Mouse (Mus musculus): ENCODE results near the gene Synpo2l. TPM values are rescaled to one million over a fixed set of nuclear protein-coding genes. Genes with fewer than 3 reads are reported as not detected.

The Synpo2l gene
- polyA plus RNA-seq, 1 experiment from 2014 or later = not detected

GRCm38 (mm10) chr14:20663601-20664000, 4.6 kb downstream of the Synpo2l start:
- H3K27ac ChIP-seq = no peak overlapping the region
- no peaks in the 10 kb centered on the region for H3K36me3 ChIP-seq (ENCODE audit: inconsistent target)
- 80% methylated on average over 2 of the region's 2 CpGs for WGBS (ENCODE audit: missing documents)
- H3K79me2 ChIP-seq (ENCODE audit: inconsistent target) = no peaks in the 10 kb centered on the region
- no peak overlapping the region for H3K4me3 ChIP-seq (ENCODE audit: inconsistent target)

- Histone ChIP-seq H3K4me3 (ENCODE audit: inconsistent target) (no peak overlapping the region), H3K36me3 (ENCODE audit: inconsistent target) (no peaks in the 10 kb centered on the region), H3K79me2 (ENCODE audit: inconsistent target) (no peaks in the 10 kb centered on the region), H3K27ac (no peak overlapping the region)
- 89% methylated on average over 3 of the region's 3 CpGs for WGBS (ENCODE audit: missing documents)
Measured at GRCm38 (mm10) chr14:20662740-20663139, 5.4 kb downstream of the Synpo2l start.

- 65% methylated on average over 17 of the region's 19 CpGs for WGBS (ENCODE audit: missing documents)
Measured at GRCm38 (mm10) chr14:20661661-20662331, 6.4 kb downstream of the Synpo2l start.

GRCm38 (mm10) chr14:20660827-20661660, 7.1 kb downstream of the Synpo2l start:
- peak overlapping the region; percentile 31 for H3K4me3 ChIP-seq (ENCODE audit: inconsistent target)
- 3% methylated on average over 52 of the region's 52 CpGs for WGBS (ENCODE audit: missing documents)
- no peaks in the 10 kb centered on the region for H3K36me3 ChIP-seq (ENCODE audit: inconsistent target)
- H3K79me2 ChIP-seq (ENCODE audit: inconsistent target) = no peaks in the 10 kb centered on the region
- H3K27ac ChIP-seq = no peak overlapping the region

More at GRCm38 (mm10) chr14:20661661-20662331, 6.4 kb downstream of the Synpo2l start:
- no peaks in the 10 kb centered on the region for H3K36me3 ChIP-seq (ENCODE audit: inconsistent target)
- no peak overlapping the region for H3K27ac ChIP-seq
- no peaks in the 10 kb centered on the region for H3K79me2 ChIP-seq (ENCODE audit: inconsistent target)
- H3K4me3 ChIP-seq (ENCODE audit: inconsistent target) = peak overlapping the region; percentile 31

- H3K36me3 ChIP-seq (ENCODE audit: inconsistent target) = no peaks in the 10 kb centered on the region
- 100% methylated on average over 5 of the region's 7 CpGs for WGBS (ENCODE audit: missing documents)
- H3K27ac ChIP-seq = no peak overlapping the region
- H3K79me2 ChIP-seq (ENCODE audit: inconsistent target) = no peaks in the 10 kb centered on the region
- H3K4me3 ChIP-seq (ENCODE audit: inconsistent target) = no peak overlapping the region
Measured at GRCm38 (mm10) chr14:20659687-20660086, 8.5 kb downstream of the Synpo2l start.

- H3K27ac ChIP-seq = no peak overlapping the region
- H3K79me2 ChIP-seq (ENCODE audit: inconsistent target) = no peaks in the 10 kb centered on the region
- WGBS (ENCODE audit: missing documents) = 93% methylated on average over 6 of the region's 6 CpGs
- H3K4me3 ChIP-seq (ENCODE audit: inconsistent target) = no peak overlapping the region
- no peaks in the 10 kb centered on the region for H3K36me3 ChIP-seq (ENCODE audit: inconsistent target)
Measured at GRCm38 (mm10) chr14:20658902-20659301, 9.3 kb downstream of the Synpo2l start.

- Histone ChIP-seq H3K79me2 (ENCODE audit: inconsistent target) (no peaks in the 10 kb centered on the region), H3K27ac (no peak overlapping the region), H3K4me3 (ENCODE audit: inconsistent target) (no peak overlapping the region), H3K36me3 (ENCODE audit: inconsistent target) (no peaks in the 10 kb centered on the region)
Measured at GRCm38 (mm10) chr14:20658326-20658725, 9.8 kb downstream of the Synpo2l start.

GRCm38 (mm10) chr14:20656361-20656760, 11.8 kb downstream of the Synpo2l start, which contains the start of gene Myoz1:
TSS of gene Myoz1 (minus strand) at chr14:20656540.
- H3K4me3 ChIP-seq (ENCODE audit: inconsistent target) = no peak within 1 kb of the TSS
- no peaks in the 10 kb centered on the region for H3K36me3 ChIP-seq (ENCODE audit: inconsistent target)
- 93% methylated on average over 11 of the region's 11 CpGs for WGBS (ENCODE audit: missing documents)
- H3K27ac ChIP-seq = peak within 1 kb of the TSS; percentile 82
- no peaks in the 10 kb centered on the region for H3K79me2 ChIP-seq (ENCODE audit: inconsistent target)

- no peaks in the 10 kb centered on the region for H3K36me3 ChIP-seq (ENCODE audit: inconsistent target)
- H3K27ac ChIP-seq = peak overlapping the region; percentile 82
- WGBS (ENCODE audit: missing documents) = 79% methylated on average over 9 of the region's 9 CpGs
- no peaks in the 10 kb centered on the region for H3K79me2 ChIP-seq (ENCODE audit: inconsistent target)
- H3K4me3 ChIP-seq (ENCODE audit: inconsistent target) = no peak overlapping the region
Measured at GRCm38 (mm10) chr14:20655731-20656130, 12.4 kb downstream of the Synpo2l start.

GRCm38 (mm10) chr14:20654690-20655421, 13.3 kb downstream of the Synpo2l start:
- Histone ChIP-seq H3K36me3 (ENCODE audit: inconsistent target) (no peaks in the 10 kb centered on the region), H3K4me3 (ENCODE audit: inconsistent target) (no peak overlapping the region), H3K27ac (peak overlapping the region; percentile 82), H3K79me2 (ENCODE audit: inconsistent target) (no peaks in the 10 kb centered on the region)
- WGBS (ENCODE audit: missing documents) = 49% methylated on average over 9 of the region's 9 CpGs

GRCm38 (mm10) chr14:20651722-20652256, 16.4 kb downstream of the Synpo2l start:
- H3K36me3 ChIP-seq (ENCODE audit: inconsistent target) = no peaks in the 10 kb centered on the region
- no peak overlapping the region for H3K27ac ChIP-seq
- 65% methylated on average over 4 of the region's 4 CpGs for WGBS (ENCODE audit: missing documents)
- no peak overlapping the region for H3K4me3 ChIP-seq (ENCODE audit: inconsistent target)
- no peaks in the 10 kb centered on the region for H3K79me2 ChIP-seq (ENCODE audit: inconsistent target)

- 100% methylated on average over 2 of the region's 2 CpGs for WGBS (ENCODE audit: missing documents)
- H3K36me3 ChIP-seq (ENCODE audit: inconsistent target) = no peaks in the 10 kb centered on the region
- H3K79me2 ChIP-seq (ENCODE audit: inconsistent target) = no peaks in the 10 kb centered on the region
- H3K4me3 ChIP-seq (ENCODE audit: inconsistent target) = no peak overlapping the region
- H3K27ac ChIP-seq = no peak overlapping the region
Measured at GRCm38 (mm10) chr14:20651000-20651399, 17.2 kb downstream of the Synpo2l start.

GRCm38 (mm10) chr14:20646381-20646780, 21.8 kb downstream of the Synpo2l start:
- Histone ChIP-seq H3K79me2 (ENCODE audit: inconsistent target) (peaks cover 8% of the 10 kb centered on the region; the same call in 1 of the 2 replicates), H3K4me3 (ENCODE audit: inconsistent target) (no peak overlapping the region), H3K36me3 (ENCODE audit: inconsistent target) (no peaks in the 10 kb centered on the region), H3K27ac (no peak overlapping the region)

- H3K4me3 ChIP-seq (ENCODE audit: inconsistent target) = no peak overlapping the region
- H3K27ac ChIP-seq = no peak overlapping the region
- no peaks in the 10 kb centered on the region for H3K36me3 ChIP-seq (ENCODE audit: inconsistent target)
- H3K79me2 ChIP-seq (ENCODE audit: inconsistent target) = peaks cover 10% of the 10 kb centered on the region; the same call in 1 of the 2 replicates
- WGBS (ENCODE audit: missing documents) = 76% methylated on average over 3 of the region's 3 CpGs
Measured at GRCm38 (mm10) chr14:20645547-20645946, 22.6 kb downstream of the Synpo2l start.
